Comparison of ENCODE assay signal across 19 mouse cellular contexts in genomic region chr7:49863753-49864152, GRCm38 (mm10). TPM values are rescaled to one million over a fixed set of nuclear protein-coding genes. Genes with fewer than 3 reads are reported as not detected.
DNase-seq lines count a peak whose midpoint lies in the region; ATAC-seq lines count a peak whose summit lies in the region.
"Had no signal": no experiment of that assay in that cellular context is flagged by ENCODE, and none has a peak within 500 bp of the region (broad histone marks: within the 10 kb centered on the region; RNA-seq: fewer than 3 reads in every experiment).

No protein-coding gene starts in this region.

- no peak overlapping the region for H3K9ac ChIP-seq in forebrain, embryonic 13.5 days
- H3K9ac ChIP-seq: limb, embryonic 12.5 days; liver, postnatal 0 days; stomach, embryonic 15.5 days had no signal

- H3K36me3 ChIP-seq in forebrain, embryonic 13.5 days (ENCODE audit: poor library complexity, severe bottlenecking) = peaks cover 18% of the 10 kb centered on the region; the same call in 1 of the 2 replicates
- peaks cover 17% of the 10 kb centered on the region for H3K36me3 ChIP-seq in forebrain, embryonic 10.5 days (replicated peaks)

- H3K9me3 ChIP-seq in forebrain, embryonic 13.5 days (replicated peaks) = no peaks in the 10 kb centered on the region
- H3K9me3 ChIP-seq in forebrain, embryonic 10.5 days = no peaks in the 10 kb centered on the region
- H3K9me3 ChIP-seq: limb, embryonic 12.5 days; stomach, embryonic 15.5 days had no signal

- no peak overlapping the region for H3K27ac ChIP-seq in forebrain, embryonic 13.5 days
- no peak overlapping the region for H3K27ac ChIP-seq in forebrain, embryonic 10.5 days
- H3K27ac ChIP-seq: gastrocnemius, adult 2 months; limb, embryonic 12.5 days; macrophage; stomach, embryonic 15.5 days had no signal

- H3K27me3 ChIP-seq in forebrain, embryonic 13.5 days = no peaks in the 10 kb centered on the region
- H3K27me3 ChIP-seq in forebrain, embryonic 10.5 days (ENCODE audit: poor library complexity, severe bottlenecking) = no peaks in the 10 kb centered on the region
- H3K27me3 ChIP-seq: limb, embryonic 12.5 days; stomach, embryonic 15.5 days had no signal

- no peak overlapping the region for H3K4me2 ChIP-seq in forebrain, embryonic 13.5 days
- H3K4me2 ChIP-seq: limb, embryonic 12.5 days; stomach, embryonic 15.5 days had no signal

- H3K4me1 ChIP-seq in forebrain, embryonic 13.5 days = peaks cover 4% of the 10 kb centered on the region; the same call in 1 of the 2 replicates
- peaks cover 10% of the 10 kb centered on the region for H3K4me1 ChIP-seq in forebrain, embryonic 10.5 days
- H3K4me1 ChIP-seq: limb, embryonic 12.5 days; stomach, embryonic 15.5 days had no signal

- WGBS in forebrain, embryonic 13.5 days = 31% methylated on average over 3 of the region's 3 CpGs
- WGBS in forebrain, embryonic 10.5 days = 69% methylated on average over 3 of the region's 3 CpGs

- ATAC-seq in forebrain, embryonic 13.5 days = peak; percentile 39; the same call in 1 of the 2 replicates
- ATAC-seq in megakaryocyte progenitor cell, adult 5-6 weeks (replicated peaks; ENCODE audit: poor library complexity) = peak; percentile 31; the same call in 1 of the 2 replicates
- ATAC-seq in megakaryocyte-erythroid progenitor cell, adult 5-6 weeks (replicated peaks; ENCODE audit: low FRiP score, low TSS enrichment, poor library complexity, severe bottlenecking) = no peak
- ATAC-seq: intestine, embryonic 16.5 days; liver, postnatal 0 days had no signal

- H3K4me3 ChIP-seq in forebrain, embryonic 13.5 days = no peak overlapping the region
- no peak overlapping the region for H3K4me3 ChIP-seq in forebrain, embryonic 10.5 days
- H3K4me3 ChIP-seq: gastrocnemius, adult 2 months; limb, embryonic 12.5 days; stomach, embryonic 15.5 days had no signal

- no peak for DNase-seq in forebrain, embryonic 10.5 days (ENCODE audit: extremely low spot score, low spot score)
- peak; percentile 46 for DNase-seq in 416B (ENCODE audit: low read depth)
- peak; percentile 70 for DNase-seq in R1 (ENCODE audit: low read depth, low spot score)
- DNase-seq in cerebellum, adult 18-20 months = no peak
- DNase-seq in cerebellum, adult 8-10 months = no peak
- DNase-seq: cerebellum, adult 9-11 months; gastrocnemius, adult 2 months; kidney, postnatal 4 days; layer of hippocampus, postnatal 36 days; liver, postnatal 0 days; thymus, postnatal 14 days had no signal

RNA-seq across cellular contexts. Expression of gene Slc6a5, which starts 46.2 kb away (rescaled TPM):
- polyA plus RNA-seq in forebrain, embryonic 13.5 days (2015; fragmentation: Nextera tagmentation; extraction: Ambion mirVana) = 0.08 TPM in 1 of 2 replicates, not detected in the other
- not detected in 2 replicates for polyA plus RNA-seq in forebrain, embryonic 10.5 days (2016; fragmentation: Nextera tagmentation; extraction: Ambion mirVana)
- total RNA-seq in megakaryocyte progenitor cell, adult 5-6 weeks (2015) = not detected in 2 replicates
- not detected in 2 replicates for total RNA-seq in megakaryocyte progenitor cell, adult 5-6 weeks (2017)
- not detected in 2 replicates for total RNA-seq in megakaryocyte-erythroid progenitor cell, adult 5-6 weeks (2014; fragmentation: Nextera tagmentation)
- not detected in 2 replicates for total RNA-seq in megakaryocyte-erythroid progenitor cell, adult 5-6 weeks (2017)
- total RNA-seq: gastrocnemius, adult 2 months; heart, postnatal 25 days had no signal
- polyA plus RNA-seq: intestine, embryonic 16.5 days; limb, embryonic 12.5 days; liver, postnatal 0 days; macrophage had no signal

Comparison
In these comparisons a context has a peak if more than half of its experiments do, and no peak if none do; other contexts are left out.
1. DNase-seq: peak in 416B (single experiment) and R1 (single experiment); none in forebrain, embryonic 10.5 days (single experiment), cerebellum, adult 18-20 months (0 of 2) and cerebellum, adult 8-10 months (single experiment).